Mouse (Mus musculus) liver, embryonic 14.5 days (tissue): Measurements from ENCODE around the gene Tex28.

ENCODE experiments used
- CTCF ChIP-seq: IDR thresholded peaks from 2 replicates; pipeline ENCODE4 v1.5.1; 2016; ENCODE audit warnings: antibody characterized with exemption, low read depth, control low read depth
- EP300 ChIP-seq: IDR thresholded peaks from 2 replicates; pipeline ENCODE4 v1.6.1; 2016; ENCODE audit warnings: antibody characterized with exemption, low read depth

DNA sequence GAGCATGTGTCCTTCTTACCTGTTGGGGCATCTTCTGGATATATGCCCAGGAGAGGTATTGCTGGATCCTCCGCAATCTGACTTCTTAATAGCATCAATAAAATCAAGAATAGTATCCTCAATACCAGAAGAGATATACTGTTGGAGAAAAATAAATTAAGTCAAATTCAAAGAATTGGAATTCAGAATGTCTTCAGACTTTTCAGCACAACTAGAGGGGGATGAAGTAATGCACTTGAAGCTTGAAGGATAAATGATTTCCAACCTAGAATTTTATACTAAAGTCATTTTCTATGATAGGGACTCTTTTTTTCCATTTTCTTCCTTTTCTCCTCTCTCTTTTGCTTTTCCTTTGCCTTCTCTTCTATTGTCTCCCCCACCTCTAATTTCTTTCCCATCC, at the start of gene Tex28:
- no peak for TF ChIP-seq CTCF
- no peak for TF ChIP-seq EP300
